Mouse (Mus musculus): ENCODE data around the gene Lrba. TPM values are rescaled to one million over a fixed set of nuclear protein-coding genes. Genes with fewer than 3 reads are reported as not detected.

The Lrba gene
- polyA plus RNA-seq, 1 experiment = 13.9 TPM

GRCm38 (mm10) chr3:86386246-86386645 is 161.8 kb downstream of the Lrba start:
- no peaks in the 10 kb centered on the region for H3K4me1 ChIP-seq (ENCODE audit: control insufficient read depth, insufficient read depth, low read length)
- no peak overlapping the region for H3K4me3 ChIP-seq (ENCODE audit: insufficient read depth, low read length)
- no peak overlapping the region for H3K27ac ChIP-seq (ENCODE audit: insufficient read depth, low read length)
- TF ChIP-seq POLR2A (IDR thresholded peaks at IDR 0.05; ENCODE audit: extremely low read depth, insufficient read depth, low read length) (no peak), CTCF (IDR thresholded peaks at IDR 0.05; ENCODE audit: extremely low read depth, insufficient read depth, low read length) (no peak)

- Histone ChIP-seq H3K27ac (ENCODE audit: insufficient read depth, low read length) (no peak overlapping the region), H3K4me3 (ENCODE audit: insufficient read depth, low read length) (no peak overlapping the region), H3K4me1 (ENCODE audit: control insufficient read depth, insufficient read depth, low read length) (no peaks in the 10 kb centered on the region)
- TF ChIP-seq POLR2A (IDR thresholded peaks at IDR 0.05; ENCODE audit: extremely low read depth, insufficient read depth, low read length) (no peak), CTCF (IDR thresholded peaks at IDR 0.05; ENCODE audit: extremely low read depth, insufficient read depth, low read length) (no peak)
Observed at GRCm38 (mm10) chr3:86423828-86424227, 199.3 kb downstream of the Lrba start.

GRCm38 (mm10) chr3:86426733-86427132 is 202.3 kb downstream of the Lrba start:
- no peaks in the 10 kb centered on the region for H3K4me1 ChIP-seq (ENCODE audit: control insufficient read depth, insufficient read depth, low read length)
- TF ChIP-seq CTCF (IDR thresholded peaks at IDR 0.05; ENCODE audit: extremely low read depth, insufficient read depth, low read length) = no peak
- no peak for TF ChIP-seq POLR2A (IDR thresholded peaks at IDR 0.05; ENCODE audit: extremely low read depth, insufficient read depth, low read length)

GRCm38 (mm10) chr3:86443497-86443896 is 219.0 kb downstream of the Lrba start:
- Histone ChIP-seq H3K4me3 (ENCODE audit: insufficient read depth, low read length) (no peak overlapping the region), H3K27ac (ENCODE audit: insufficient read depth, low read length) (no peak overlapping the region), H3K4me1 (ENCODE audit: control insufficient read depth, insufficient read depth, low read length) (no peaks in the 10 kb centered on the region)
- TF ChIP-seq POLR2A (IDR thresholded peaks at IDR 0.05; ENCODE audit: extremely low read depth, insufficient read depth, low read length) (no peak), CTCF (IDR thresholded peaks at IDR 0.05; ENCODE audit: extremely low read depth, insufficient read depth, low read length) (no peak)

More at GRCm38 (mm10) chr3:86426733-86427132, 202.3 kb downstream of the Lrba start:
- Histone ChIP-seq H3K27ac (ENCODE audit: insufficient read depth, low read length) (no peak overlapping the region), H3K4me3 (ENCODE audit: insufficient read depth, low read length) (no peak overlapping the region)

- H3K4me1 ChIP-seq (ENCODE audit: control insufficient read depth, insufficient read depth, low read length) = no peaks in the 10 kb centered on the region
- TF ChIP-seq CTCF (IDR thresholded peaks at IDR 0.05; ENCODE audit: extremely low read depth, insufficient read depth, low read length) = no peak
- no peak for TF ChIP-seq POLR2A (IDR thresholded peaks at IDR 0.05; ENCODE audit: extremely low read depth, insufficient read depth, low read length)
- H3K27ac ChIP-seq (ENCODE audit: insufficient read depth, low read length) = no peak overlapping the region
- no peak overlapping the region for H3K4me3 ChIP-seq (ENCODE audit: insufficient read depth, low read length)
Observed at GRCm38 (mm10) chr3:86451211-86451610, 226.7 kb downstream of the Lrba start.

- TF ChIP-seq POLR2A (IDR thresholded peaks at IDR 0.05; ENCODE audit: extremely low read depth, insufficient read depth, low read length) (no peak), CTCF (IDR thresholded peaks at IDR 0.05; ENCODE audit: extremely low read depth, insufficient read depth, low read length) (no peak)
- Histone ChIP-seq H3K4me3 (ENCODE audit: insufficient read depth, low read length) (no peak overlapping the region), H3K27ac (ENCODE audit: insufficient read depth, low read length) (no peak overlapping the region), H3K4me1 (ENCODE audit: control insufficient read depth, insufficient read depth, low read length) (no peaks in the 10 kb centered on the region)
Observed at GRCm38 (mm10) chr3:86461582-86461981, 237.1 kb downstream of the Lrba start.

- H3K4me3 ChIP-seq (ENCODE audit: insufficient read depth, low read length) = no peak overlapping the region
- TF ChIP-seq CTCF (IDR thresholded peaks at IDR 0.05; ENCODE audit: extremely low read depth, insufficient read depth, low read length) (no peak), POLR2A (IDR thresholded peaks at IDR 0.05; ENCODE audit: extremely low read depth, insufficient read depth, low read length) (no peak)
- no peaks in the 10 kb centered on the region for H3K4me1 ChIP-seq (ENCODE audit: control insufficient read depth, insufficient read depth, low read length)
- H3K27ac ChIP-seq (ENCODE audit: insufficient read depth, low read length) = no peak overlapping the region
Observed at GRCm38 (mm10) chr3:86489992-86490391, 265.5 kb downstream of the Lrba start.

GRCm38 (mm10) chr3:86500586-86500985 is 276.1 kb downstream of the Lrba start:
- Histone ChIP-seq H3K27ac (ENCODE audit: insufficient read depth, low read length) (no peak overlapping the region), H3K4me3 (ENCODE audit: insufficient read depth, low read length) (no peak overlapping the region), H3K4me1 (ENCODE audit: control insufficient read depth, insufficient read depth, low read length) (no peaks in the 10 kb centered on the region)
- no peak for TF ChIP-seq POLR2A (IDR thresholded peaks at IDR 0.05; ENCODE audit: extremely low read depth, insufficient read depth, low read length)
- TF ChIP-seq CTCF (IDR thresholded peaks at IDR 0.05; ENCODE audit: extremely low read depth, insufficient read depth, low read length) = no peak

GRCm38 (mm10) chr3:86518506-86519109 is 294.1 kb downstream of the Lrba start:
- no peaks in the 10 kb centered on the region for H3K4me1 ChIP-seq (ENCODE audit: control insufficient read depth, insufficient read depth, low read length)

GRCm38 (mm10) chr3:86522880-86523505 is 298.5 kb downstream of the Lrba start:
- no peak overlapping the region for H3K4me3 ChIP-seq (ENCODE audit: insufficient read depth, low read length)
- no peak overlapping the region for H3K27ac ChIP-seq (ENCODE audit: insufficient read depth, low read length)
- no peaks in the 10 kb centered on the region for H3K4me1 ChIP-seq (ENCODE audit: control insufficient read depth, insufficient read depth, low read length)
- TF ChIP-seq POLR2A (IDR thresholded peaks at IDR 0.05; ENCODE audit: extremely low read depth, insufficient read depth, low read length) (no peak), CTCF (IDR thresholded peaks at IDR 0.05; ENCODE audit: extremely low read depth, insufficient read depth, low read length) (no peak)

More at GRCm38 (mm10) chr3:86518506-86519109, 294.1 kb downstream of the Lrba start:
- Histone ChIP-seq H3K4me3 (ENCODE audit: insufficient read depth, low read length) (no peak overlapping the region), H3K27ac (ENCODE audit: insufficient read depth, low read length) (no peak overlapping the region)
- TF ChIP-seq CTCF (IDR thresholded peaks at IDR 0.05; ENCODE audit: extremely low read depth, insufficient read depth, low read length) = no peak
- TF ChIP-seq POLR2A (IDR thresholded peaks at IDR 0.05; ENCODE audit: extremely low read depth, insufficient read depth, low read length) = no peak
